Mouse (Mus musculus) forebrain, embryonic 12.5 days (tissue): ENCODE data around the gene Sh3tc1. TPM values are rescaled to one million over a fixed set of nuclear protein-coding genes. Genes with fewer than 3 reads are reported as not detected.

Source experiments
- ATAC-seq: fragments of 200-750 bp; cut with Nextera tagmentation; 2 replicates; pipeline ENCODE4 v1.8.0; 2017; ENCODE audit warnings: moderate TSS enrichment; ENCODE audit not compliant: low FRiP score
- H3K27ac ChIP-seq: fragments of 300-500 bp; sonication (generic); 2 replicates; pipeline ENCODE4 v1.5.1; 2016; ENCODE audit warnings: mild to moderate bottlenecking
- H3K27me3 ChIP-seq: fragments of 300-500 bp; sonication (generic); 2 replicates; pipeline ENCODE4 v1.6.1; 2016; ENCODE audit warnings: mild to moderate bottlenecking
- H3K36me3 ChIP-seq: fragments of 300-500 bp; sonication (generic); replicated peaks from 2 replicates; pipeline ENCODE4 v1.6.1; 2016; ENCODE audit warnings: mild to moderate bottlenecking
- H3K4me1 ChIP-seq: fragments of 300-500 bp; sonication (generic); 2 replicates; pipeline ENCODE4 v1.6.1; 2016
- H3K4me2 ChIP-seq: fragments of 300-500 bp; sonication (generic); 2 replicates; pipeline ENCODE4 v1.6.1; 2016; ENCODE audit warnings: mild to moderate bottlenecking, moderate library complexity
- H3K4me3 ChIP-seq: fragments of 300-500 bp; sonication (generic); replicated peaks from 2 replicates; pipeline ENCODE4 v1.5.1; 2016; ENCODE audit warnings: mild to moderate bottlenecking
- H3K9ac ChIP-seq: fragments of 300-500 bp; sonication (generic); 2 replicates; pipeline ENCODE4 v1.6.1; 2016; ENCODE audit warnings: mild to moderate bottlenecking
- H3K9me3 ChIP-seq: fragments of 300-500 bp; sonication (generic); 2 replicates; pipeline ENCODE4 v1.6.1; 2016
- WGBS: fragments of 180-500 bp; shearing (Covaris S2); methylation state at CpG from one replicate; pipeline ENCODE4 v1.1.7; 2016; 5-methylcytosine and 5-hydroxymethylcytosine counted together
- polyA plus RNA-seq: library from polyadenylated mRNA; unstranded; fragments of >200 nt; fragmentation: Nextera tagmentation; extraction: Ambion mirVana; gene quantifications from 2 replicates; pipeline ENCODE4 v1.2.1, GENCODE M21; 2016

Sh3tc1 gene
- polyA plus RNA-seq, 1 experiment from 2014 or later: 4.0 TPM

DNA sequence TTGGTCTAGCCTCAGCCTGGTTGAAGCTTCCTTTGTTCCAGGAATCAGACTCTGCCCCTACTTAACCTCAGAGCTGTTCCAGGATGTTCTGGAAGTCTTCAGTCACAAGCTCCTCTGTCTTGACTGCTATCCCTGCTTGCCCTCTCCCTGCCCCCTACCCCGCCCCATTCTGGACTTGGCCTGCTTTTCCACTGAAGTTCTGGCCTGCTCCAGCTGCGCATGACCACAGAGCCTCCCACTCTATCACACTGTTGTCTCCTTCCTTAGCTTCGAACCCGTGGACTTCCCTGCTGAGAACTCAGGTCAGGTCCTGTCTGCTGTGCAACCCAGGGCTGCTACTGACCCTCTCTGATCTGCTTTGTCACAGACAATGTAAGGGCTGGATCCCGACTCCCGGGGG, 26.1 kb upstream of the Sh3tc1 start:
- Histone ChIP-seq H3K27me3 (peaks cover 18% of the 10 kb centered on the region; the same call in 1 of the 2 replicates), H3K27ac (no peak overlapping the region), H3K9ac (no peak overlapping the region), H3K4me2 (no peak overlapping the region), H3K36me3 (no peaks in the 10 kb centered on the region), H3K4me3 (no peak overlapping the region), H3K4me1 (no peaks in the 10 kb centered on the region), H3K9me3 (no peaks in the 10 kb centered on the region)
- WGBS: 83% methylated on average over 6 of the region's 6 CpGs
- no peak for ATAC-seq

GRCm38 (mm10) chr5:35762850-35763249, 23.1 kb upstream of the Sh3tc1 start:
- H3K27ac ChIP-seq: no peak overlapping the region
- no peaks in the 10 kb centered on the region for H3K36me3 ChIP-seq
- H3K27me3 ChIP-seq: peaks cover 45% of the 10 kb centered on the region
- WGBS: 81% methylated on average over 10 of the region's 10 CpGs
- no peak overlapping the region for H3K4me2 ChIP-seq
- no peaks in the 10 kb centered on the region for H3K9me3 ChIP-seq
- no peak for ATAC-seq
- peaks cover 8% of the 10 kb centered on the region for H3K4me1 ChIP-seq
- H3K4me3 ChIP-seq: no peak overlapping the region
- no peak overlapping the region for H3K9ac ChIP-seq

- 81% methylated on average over 5 of the region's 5 CpGs for WGBS
- Histone ChIP-seq H3K9ac (no peak overlapping the region), H3K4me3 (no peak overlapping the region), H3K4me2 (no peak overlapping the region), H3K9me3 (no peaks in the 10 kb centered on the region), H3K27me3 (peaks cover 46% of the 10 kb centered on the region), H3K27ac (no peak overlapping the region), H3K4me1 (peaks cover 9% of the 10 kb centered on the region), H3K36me3 (no peaks in the 10 kb centered on the region)
- ATAC-seq: no peak
Observed at GRCm38 (mm10) chr5:35762388-35762787, 22.6 kb upstream of the Sh3tc1 start.

DNA sequence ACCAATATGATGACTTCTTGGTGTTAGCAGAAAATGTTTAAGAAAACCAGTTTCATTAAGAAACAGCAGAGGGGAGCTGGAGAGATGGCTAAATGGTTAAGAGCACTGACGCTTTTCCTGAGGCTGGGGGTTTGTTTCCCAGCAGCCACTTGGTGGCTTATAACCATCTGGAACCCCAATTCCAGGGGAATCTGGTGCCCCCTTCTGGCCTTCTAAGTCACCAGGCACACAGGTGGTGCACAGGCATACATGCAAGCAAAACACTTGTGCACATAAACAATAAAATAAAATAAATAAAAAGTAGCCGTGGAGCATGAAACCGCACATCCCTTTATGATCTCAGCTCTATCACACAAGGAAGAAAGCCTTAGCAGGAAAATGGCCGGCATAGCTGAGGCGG, 21.5 kb upstream of the Sh3tc1 start:
- no peak overlapping the region for H3K9ac ChIP-seq
- peaks cover 55% of the 10 kb centered on the region for H3K27me3 ChIP-seq
- WGBS: 73% methylated on average over 5 of the region's 5 CpGs
- H3K4me1 ChIP-seq: peaks cover 15% of the 10 kb centered on the region
- no peak overlapping the region for H3K27ac ChIP-seq
- no peak overlapping the region for H3K4me2 ChIP-seq
- no peaks in the 10 kb centered on the region for H3K9me3 ChIP-seq
- ATAC-seq: no peak
- no peaks in the 10 kb centered on the region for H3K36me3 ChIP-seq
- no peak overlapping the region for H3K4me3 ChIP-seq

- 1% methylated on average over 40 of the region's 40 CpGs for WGBS
- peak overlapping the region; percentile 96 for H3K4me2 ChIP-seq
- peaks cover 15% of the 10 kb centered on the region for H3K4me1 ChIP-seq
- peak overlapping the region; percentile 50 for H3K9ac ChIP-seq
- peak; percentile 4; the same call in 1 of the 2 replicates for ATAC-seq
- H3K9me3 ChIP-seq: no peaks in the 10 kb centered on the region
- H3K27me3 ChIP-seq: peaks cover 63% of the 10 kb centered on the region
- no peaks in the 10 kb centered on the region for H3K36me3 ChIP-seq
- H3K4me3 ChIP-seq: peak overlapping the region; percentile 56
- H3K27ac ChIP-seq: no peak overlapping the region
Observed at GRCm38 (mm10) chr5:35758081-35759053, 18.6 kb upstream of the Sh3tc1 start.

- ATAC-seq: peak; percentile 98
Observed at GRCm38 (mm10) chr5:35757639-35758001, 17.8 kb upstream of the Sh3tc1 start, which contains the start of gene Ablim2. Gene Ablim2, plus strand, starts transcription at chr5:35757880.

GRCm38 (mm10) chr5:35756997-35757638, 17.3 kb upstream of the Sh3tc1 start:
- Histone ChIP-seq H3K9me3 (no peaks in the 10 kb centered on the region), H3K9ac (peak overlapping the region; percentile 57), H3K4me3 (peak overlapping the region; percentile 56), H3K27ac (0 out of 2 replicates have a peak overlapping the region, but pooled peaks have one; percentile 42), H3K36me3 (no peaks in the 10 kb centered on the region), H3K4me2 (peak overlapping the region; percentile 96), H3K4me1 (peaks cover 15% of the 10 kb centered on the region), H3K27me3 (peaks cover 60% of the 10 kb centered on the region)
- peak; percentile 31 for ATAC-seq
- WGBS: 5% methylated on average over 24 of the region's 26 CpGs

More at GRCm38 (mm10) chr5:35757639-35758001, 17.8 kb upstream of the Sh3tc1 start, which contains the start of gene Ablim2:
- Histone ChIP-seq H3K36me3 (no peaks in the 10 kb centered on the region), H3K4me1 (peaks cover 15% of the 10 kb centered on the region), H3K27ac (0 out of 2 replicates have a peak within 1 kb of the TSS, but pooled peaks have one; percentile 42), H3K27me3 (peaks cover 62% of the 10 kb centered on the region), H3K4me2 (peak within 1 kb of the TSS; percentile 96), H3K9ac (peak within 1 kb of the TSS; percentile 57), H3K9me3 (no peaks in the 10 kb centered on the region), H3K4me3 (peak within 1 kb of the TSS; percentile 56)
- WGBS: 2% methylated on average over 33 of the region's 35 CpGs

DNA sequence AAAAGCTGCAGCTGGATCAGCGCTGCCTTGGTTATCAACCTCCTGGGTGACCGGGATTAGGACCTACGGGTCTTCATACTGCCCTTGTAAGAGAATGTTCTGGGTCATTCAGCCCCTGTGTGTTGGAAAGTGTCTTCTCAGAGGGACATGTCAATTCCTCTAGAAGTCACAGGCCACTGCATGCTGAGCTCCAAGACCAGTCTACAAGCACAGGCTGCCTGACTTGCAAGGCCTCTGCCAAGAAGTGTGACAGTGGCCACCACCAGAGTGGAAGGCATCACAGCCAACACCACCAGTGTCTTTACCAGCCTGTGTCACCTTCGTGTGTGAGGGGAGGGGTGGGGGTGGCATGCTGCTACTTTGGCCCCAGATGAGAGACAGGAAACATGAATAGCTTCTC, 16.2 kb upstream of the Sh3tc1 start:
- Histone ChIP-seq H3K4me1 (peaks cover 15% of the 10 kb centered on the region), H3K27ac (no peak overlapping the region)

GRCm38 (mm10) chr5:35755131-35755733, 15.4 kb upstream of the Sh3tc1 start:
- 31% methylated on average over 5 of the region's 5 CpGs for WGBS
- no peak for ATAC-seq
- Histone ChIP-seq H3K9ac (no peak overlapping the region), H3K36me3 (no peaks in the 10 kb centered on the region), H3K27ac (no peak overlapping the region), H3K4me3 (no peak overlapping the region), H3K4me1 (peaks cover 15% of the 10 kb centered on the region), H3K9me3 (no peaks in the 10 kb centered on the region), H3K4me2 (no peak overlapping the region), H3K27me3 (peaks cover 42% of the 10 kb centered on the region)

More for the DNA sequence above, 16.2 kb upstream of the Sh3tc1 start:
- H3K4me2 ChIP-seq: no peak overlapping the region
- peaks cover 50% of the 10 kb centered on the region for H3K27me3 ChIP-seq
- ATAC-seq: no peak
- H3K4me3 ChIP-seq: no peak overlapping the region
- 73% methylated on average over 4 of the region's 4 CpGs for WGBS
- no peaks in the 10 kb centered on the region for H3K9me3 ChIP-seq
- no peak overlapping the region for H3K9ac ChIP-seq
- H3K36me3 ChIP-seq: no peaks in the 10 kb centered on the region

- no peak for ATAC-seq
- H3K9me3 ChIP-seq: no peaks in the 10 kb centered on the region
- H3K4me1 ChIP-seq: no peaks in the 10 kb centered on the region
- H3K27me3 ChIP-seq: peaks cover 6% of the 10 kb centered on the region
- H3K4me3 ChIP-seq: no peak overlapping the region
- no peak overlapping the region for H3K4me2 ChIP-seq
- WGBS: 85% methylated on average over 7 of the region's 7 CpGs
- H3K9ac ChIP-seq: no peak overlapping the region
- no peak overlapping the region for H3K27ac ChIP-seq
- no peaks in the 10 kb centered on the region for H3K36me3 ChIP-seq
Observed at GRCm38 (mm10) chr5:35751016-35751415, 11.2 kb upstream of the Sh3tc1 start.

DNA sequence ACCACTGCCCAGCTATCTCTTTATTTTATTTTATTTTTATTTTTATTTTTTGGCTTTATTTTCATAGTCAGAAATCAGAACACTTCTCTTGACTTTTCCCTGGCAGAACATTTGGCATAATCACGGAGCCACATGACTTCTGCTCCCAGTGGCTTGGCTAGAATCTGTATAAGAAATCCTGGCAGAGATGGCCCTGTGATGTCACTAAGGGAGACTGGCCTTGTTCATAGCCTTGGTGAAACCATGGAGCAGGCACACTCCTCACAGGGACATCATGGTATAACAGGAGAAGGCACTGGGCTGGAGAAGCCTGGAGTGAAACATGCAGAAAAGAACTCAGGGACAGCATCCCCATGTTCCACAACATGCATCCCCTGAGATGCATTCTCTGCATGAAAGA, 10.2 kb upstream of the Sh3tc1 start:
- no peak overlapping the region for H3K4me2 ChIP-seq
- no peaks in the 10 kb centered on the region for H3K36me3 ChIP-seq
- H3K4me1 ChIP-seq: no peaks in the 10 kb centered on the region
- no peaks in the 10 kb centered on the region; the same call in 1 of the 2 replicates for H3K27me3 ChIP-seq
- ATAC-seq: no peak
- WGBS: 76% methylated on average over 1 of the region's 1 CpGs
- H3K4me3 ChIP-seq: no peak overlapping the region
- H3K9me3 ChIP-seq: no peaks in the 10 kb centered on the region
- H3K9ac ChIP-seq: no peak overlapping the region
- no peak overlapping the region for H3K27ac ChIP-seq

DNA sequence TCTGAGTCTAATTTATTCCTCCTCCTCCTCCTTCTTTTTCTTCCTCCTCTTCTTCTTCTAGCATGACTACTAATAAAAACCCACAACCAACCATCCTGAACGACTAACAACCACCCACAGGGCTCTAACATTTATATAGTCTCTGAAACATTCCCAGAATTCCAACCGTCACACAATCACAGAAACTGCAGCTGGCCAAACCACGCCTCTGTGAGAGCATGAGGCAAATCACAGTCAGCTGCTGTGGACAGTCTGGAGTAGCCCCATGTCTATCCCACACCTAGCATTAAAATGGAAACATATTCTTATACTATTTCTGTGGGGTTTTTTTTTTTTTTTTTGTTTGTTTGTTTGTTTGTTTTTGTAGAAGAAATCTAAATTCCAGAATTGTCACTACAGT, 9.6 kb upstream of the Sh3tc1 start:
- H3K4me1 ChIP-seq: no peaks in the 10 kb centered on the region
- no peaks in the 10 kb centered on the region for H3K36me3 ChIP-seq
- H3K4me3 ChIP-seq: no peak overlapping the region
- H3K9ac ChIP-seq: no peak overlapping the region
- H3K9me3 ChIP-seq: no peaks in the 10 kb centered on the region
- 68% methylated on average over 3 of the region's 3 CpGs for WGBS
- no peak for ATAC-seq
- no peak overlapping the region for H3K27ac ChIP-seq
- no peaks in the 10 kb centered on the region; the same call in 1 of the 2 replicates for H3K27me3 ChIP-seq
- H3K4me2 ChIP-seq: no peak overlapping the region
